Mouse (Mus musculus): ENCODE data around the gene Plin3.

The Plin3 gene

GRCm38 (mm10) chr17:56241541-56242401 is 50.9 kb downstream of the Plin3 start:
- peak; percentile 88 for DNase-seq

- peak; percentile 43 for DNase-seq
Measured at GRCm38 (mm10) chr17:56233818-56234469, 58.7 kb downstream of the Plin3 start.

DNA sequence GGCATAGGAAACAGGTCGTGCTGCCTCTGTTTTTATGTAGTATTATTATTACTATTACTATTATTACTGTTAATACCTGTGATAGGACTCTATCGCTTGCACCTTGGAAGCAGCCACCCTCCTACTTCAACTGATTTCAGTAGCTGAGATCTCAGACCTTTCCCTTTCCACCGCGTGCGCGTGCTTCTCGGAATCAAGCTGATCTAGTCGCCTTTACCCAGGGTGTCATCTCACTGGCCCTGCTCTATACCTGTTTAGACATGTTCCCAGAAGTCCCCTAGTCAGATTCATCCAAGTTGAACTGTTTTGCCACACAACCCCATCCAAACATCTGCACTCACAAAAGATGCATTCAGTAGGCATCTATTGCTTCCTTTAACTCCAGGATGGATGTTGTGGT is 59.3 kb downstream of the Plin3 start:
- DNase-seq: no peak

- DNase-seq: no peak
Measured at GRCm38 (mm10) chr17:56229943-56230342, 62.7 kb downstream of the Plin3 start.

Measured in kidney, adult 18-20 months (tissue).